Mouse (Mus musculus): ENCODE data around the gene Nudt3. TPM values are rescaled to one million over a fixed set of nuclear protein-coding genes. Genes with fewer than 3 reads are reported as not detected.
"Not testable (repeated sequence)": the region's sequence is repeated elsewhere in the genome, so short reads cannot be mapped to it uniquely, and the experiment has no call there.

Gene Nudt3
- polyA plus RNA-seq, 1 experiment from 2014 or later = 33.3 TPM

- Histone ChIP-seq H3K9ac (ENCODE audit: low read length) (no peak overlapping the region), H3K27ac (ENCODE audit: low read depth) (peak overlapping the region; percentile 47)
Measured at GRCm38 (mm10) chr17:27642491-27643062, 19.3 kb upstream of the Nudt3 start.

DNA sequence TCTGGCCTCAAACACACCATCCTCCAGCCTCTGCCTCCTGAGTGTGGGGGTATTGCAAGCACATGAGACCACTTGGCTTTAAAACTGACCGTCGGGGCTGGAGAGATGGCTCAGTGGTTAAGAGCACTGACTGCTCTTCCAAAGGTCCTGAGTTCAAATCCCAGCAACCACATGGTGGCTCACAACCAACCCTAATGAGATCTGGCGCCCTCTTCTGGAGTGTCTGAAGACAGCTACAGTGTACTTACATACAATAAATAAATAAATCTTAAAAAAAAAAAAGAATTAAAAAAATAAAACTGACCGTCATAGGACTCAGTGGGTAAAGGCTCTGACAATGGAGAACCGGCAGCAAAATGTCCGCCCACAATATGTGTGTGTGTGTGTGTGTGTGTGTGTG lies 16.6 kb upstream of the Nudt3 start:
- H3K9me3 ChIP-seq (ENCODE audit: control insufficient read depth, low read length); H3K27me3 ChIP-seq (replicated peaks; ENCODE audit: control insufficient read depth, insufficient read depth, low read length); H3K36me3 ChIP-seq (ENCODE audit: control insufficient read depth, insufficient read depth, low read length); H3K4me2 ChIP-seq (ENCODE audit: low read length); H3K27ac ChIP-seq (ENCODE audit: low read depth); DNase-seq (ENCODE audit: low spot score); ATAC-seq (replicated peaks; ENCODE audit: low FRiP score, low TSS enrichment, low read depth); H3K4me3 ChIP-seq (ENCODE audit: low read depth, low read length); H3K9ac ChIP-seq (ENCODE audit: low read length): not testable (repeated sequence)
- H3K4me1 ChIP-seq (replicated peaks; ENCODE audit: control insufficient read depth, insufficient read depth, low read length) = peaks cover 25% of the 10 kb centered on the region
- WGBS = 86% methylated on average over 6 of the region's 6 CpGs

More at GRCm38 (mm10) chr17:27642491-27643062, 19.3 kb upstream of the Nudt3 start:
- Histone ChIP-seq H3K9me3 (ENCODE audit: control insufficient read depth, low read length) (no peaks in the 10 kb centered on the region), H3K4me1 (replicated peaks; ENCODE audit: control insufficient read depth, insufficient read depth, low read length) (peaks cover 11% of the 10 kb centered on the region), H3K36me3 (ENCODE audit: control insufficient read depth, insufficient read depth, low read length) (no peaks in the 10 kb centered on the region), H3K4me3 (ENCODE audit: low read depth, low read length) (no peak overlapping the region), H3K4me2 (ENCODE audit: low read length) (peak overlapping the region; percentile 24; the same call in 1 of the 2 replicates), H3K27me3 (replicated peaks; ENCODE audit: control insufficient read depth, insufficient read depth, low read length) (no peaks in the 10 kb centered on the region)
- DNase-seq (ENCODE audit: low spot score) (peak; percentile 77), ATAC-seq (replicated peaks; ENCODE audit: low FRiP score, low TSS enrichment, low read depth) (peak; percentile 48)
- 12% methylated on average over 12 of the region's 12 CpGs for WGBS

DNA sequence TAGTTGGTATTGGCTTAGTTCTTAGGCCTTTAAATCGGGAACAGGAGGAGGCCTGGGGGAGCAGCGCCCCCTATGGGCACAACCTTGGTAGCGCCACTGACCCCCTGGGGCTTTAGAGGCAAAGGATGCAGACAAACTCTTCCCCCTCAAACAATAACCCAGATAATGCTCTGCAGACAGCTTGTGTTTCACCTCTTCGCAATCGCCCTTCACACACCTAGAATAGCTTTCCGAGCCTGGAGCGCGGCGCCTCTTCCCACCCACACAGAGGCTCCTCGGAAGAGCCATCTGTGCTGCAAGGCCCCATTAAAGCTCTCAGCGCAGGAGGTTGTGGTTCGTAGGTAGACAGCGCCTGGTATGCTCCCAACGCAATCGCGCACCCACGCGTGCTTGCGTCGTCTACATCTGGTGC lies 15.6 kb upstream of the Nudt3 start:
- WGBS = 83% methylated on average over 20 of the region's 20 CpGs
- peaks cover 25% of the 10 kb centered on the region for H3K4me1 ChIP-seq (replicated peaks; ENCODE audit: control insufficient read depth, insufficient read depth, low read length)
- no peak overlapping the region for H3K4me3 ChIP-seq (ENCODE audit: low read depth, low read length)
- ATAC-seq (replicated peaks; ENCODE audit: low FRiP score, low TSS enrichment, low read depth) (no peak), DNase-seq (ENCODE audit: low spot score) (no peak)
- H3K4me2 ChIP-seq (ENCODE audit: low read length) = no peak overlapping the region
- H3K9me3 ChIP-seq (ENCODE audit: control insufficient read depth, low read length) = no peaks in the 10 kb centered on the region
- H3K9ac ChIP-seq (ENCODE audit: low read length) = no peak overlapping the region
- H3K27me3 ChIP-seq (replicated peaks; ENCODE audit: control insufficient read depth, insufficient read depth, low read length) = no peaks in the 10 kb centered on the region
- H3K36me3 ChIP-seq (ENCODE audit: control insufficient read depth, insufficient read depth, low read length) = peaks cover 4% of the 10 kb centered on the region; the same call in 1 of the 2 replicates
- H3K27ac ChIP-seq (ENCODE audit: low read depth) = no peak overlapping the region

GRCm38 (mm10) chr17:27637333-27637732 lies 14.0 kb upstream of the Nudt3 start:
- Histone ChIP-seq H3K9me3 (ENCODE audit: control insufficient read depth, low read length) (no peaks in the 10 kb centered on the region), H3K27me3 (replicated peaks; ENCODE audit: control insufficient read depth, insufficient read depth, low read length) (no peaks in the 10 kb centered on the region), H3K36me3 (ENCODE audit: control insufficient read depth, insufficient read depth, low read length) (peaks cover 19% of the 10 kb centered on the region), H3K4me1 (replicated peaks; ENCODE audit: control insufficient read depth, insufficient read depth, low read length) (peaks cover 24% of the 10 kb centered on the region), H3K4me3 (ENCODE audit: low read depth, low read length) (no peak overlapping the region), H3K27ac (ENCODE audit: low read depth) (peak overlapping the region; percentile 73; the same call in 1 of the 2 replicates), H3K9ac (ENCODE audit: low read length) (no peak overlapping the region), H3K4me2 (ENCODE audit: low read length) (no peak overlapping the region)
- WGBS = 48% methylated on average over 9 of the region's 9 CpGs
- ATAC-seq (replicated peaks; ENCODE audit: low FRiP score, low TSS enrichment, low read depth) = no peak
- DNase-seq (ENCODE audit: low spot score) = no peak

DNA sequence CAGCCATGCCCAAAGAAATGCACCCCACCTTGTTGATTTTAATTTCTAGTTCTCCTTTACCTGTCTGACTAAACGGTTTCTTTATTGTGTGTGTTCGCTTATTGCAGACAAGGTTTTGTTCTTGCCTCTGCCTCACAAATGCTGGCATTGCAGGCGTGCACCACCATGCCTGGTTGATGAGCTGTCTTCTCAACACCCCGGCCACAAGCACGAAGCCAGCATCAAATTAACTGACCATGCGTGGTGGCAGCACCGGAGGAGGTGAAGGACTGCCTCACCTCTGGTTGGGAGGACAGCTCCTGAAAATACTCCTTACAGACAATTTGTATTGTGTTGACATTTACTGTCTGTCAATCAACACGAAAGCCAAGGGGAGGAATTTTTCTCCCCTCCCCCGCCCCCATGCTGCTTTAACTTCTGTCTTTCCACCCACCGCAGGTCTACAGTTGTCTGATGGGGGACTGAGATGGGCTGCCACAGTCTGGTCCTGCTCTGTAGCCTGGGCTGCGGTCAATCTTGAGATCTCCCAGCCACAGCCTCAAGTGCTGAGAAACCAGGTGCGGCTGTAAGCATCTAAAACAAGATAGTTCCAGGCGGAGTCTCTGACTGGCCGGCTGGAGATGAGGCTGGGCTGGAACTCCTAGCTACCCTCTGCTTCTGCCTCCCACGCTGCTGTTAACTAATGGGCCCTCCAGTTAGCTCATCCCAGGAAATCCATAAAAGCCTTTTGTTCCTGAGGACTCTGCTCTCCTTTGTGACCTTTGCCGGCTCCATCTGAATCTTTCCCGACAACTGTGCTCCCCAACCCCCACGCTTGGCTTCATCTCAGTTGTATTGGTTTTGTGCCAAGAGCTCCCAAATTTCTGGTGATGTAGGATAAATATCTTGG lies 13.1 kb upstream of the Nudt3 start, which contains the start of gene Rps10:
Rps10 (minus strand) TSS at position 538 of the 889 bp plus-strand sequence.
- Histone ChIP-seq H3K4me3 (ENCODE audit: low read depth, low read length) (peak within 1 kb of the TSS; percentile 98), H3K27me3 (replicated peaks; ENCODE audit: control insufficient read depth, insufficient read depth, low read length) (no peaks in the 10 kb centered on the region), H3K9ac (ENCODE audit: low read length) (peak within 1 kb of the TSS; percentile 36; the same call in 1 of the 2 replicates), H3K4me1 (replicated peaks; ENCODE audit: control insufficient read depth, insufficient read depth, low read length) (peaks cover 30% of the 10 kb centered on the region), H3K4me2 (ENCODE audit: low read length) (peak within 1 kb of the TSS; percentile 41), H3K27ac (ENCODE audit: low read depth) (peak within 1 kb of the TSS; percentile 86), H3K9me3 (ENCODE audit: control insufficient read depth, low read length) (no peaks in the 10 kb centered on the region), H3K36me3 (ENCODE audit: control insufficient read depth, insufficient read depth, low read length) (peaks cover 29% of the 10 kb centered on the region)
- ATAC-seq (replicated peaks; ENCODE audit: low FRiP score, low TSS enrichment, low read depth) (0 out of 2 replicates have a peak, but pooled peaks have one; percentile 20), DNase-seq (ENCODE audit: low spot score) (no peak)
- 33% methylated on average over 18 of the region's 18 CpGs for WGBS

DNA sequence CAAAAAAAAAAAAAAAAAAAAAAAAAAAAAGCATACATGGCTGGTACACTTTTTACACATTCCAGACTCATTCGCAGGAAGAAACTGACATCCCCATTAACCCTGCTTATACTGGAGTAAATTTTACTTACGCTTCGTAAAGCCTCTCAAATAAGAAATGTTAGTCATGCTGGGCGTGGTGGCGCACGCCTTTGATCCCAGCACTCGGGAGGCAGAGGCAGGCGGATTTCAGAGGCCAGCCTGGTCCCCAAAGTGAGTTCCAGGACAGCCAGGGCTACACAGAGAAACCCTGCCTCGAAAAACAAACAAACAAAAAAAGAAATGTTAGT lies 12.2 kb upstream of the Nudt3 start:
- DNase-seq (ENCODE audit: low spot score); H3K27me3 ChIP-seq (replicated peaks; ENCODE audit: control insufficient read depth, insufficient read depth, low read length); ATAC-seq (replicated peaks; ENCODE audit: low FRiP score, low TSS enrichment, low read depth); H3K9me3 ChIP-seq (ENCODE audit: control insufficient read depth, low read length): not testable (repeated sequence)
- Histone ChIP-seq H3K4me2 (ENCODE audit: low read length) (peak overlapping the region; percentile 41), H3K4me3 (ENCODE audit: low read depth, low read length) (peak overlapping the region; percentile 98), H3K27ac (ENCODE audit: low read depth) (peak overlapping the region; percentile 86; the same call in 1 of the 2 replicates), H3K9ac (ENCODE audit: low read length) (peak overlapping the region; percentile 36; the same call in 1 of the 2 replicates), H3K4me1 (replicated peaks; ENCODE audit: control insufficient read depth, insufficient read depth, low read length) (peaks cover 30% of the 10 kb centered on the region), H3K36me3 (ENCODE audit: control insufficient read depth, insufficient read depth, low read length) (peaks cover 37% of the 10 kb centered on the region)
- WGBS = 33% methylated on average over 9 of the region's 9 CpGs

GRCm38 (mm10) chr17:27634871-27635574 lies 11.7 kb upstream of the Nudt3 start, which contains the start of gene RPS10-NUDT3:
Gene RPS10-NUDT3, minus strand, starts transcription at chr17:27635222.
- 0% methylated on average over 71 of the region's 72 CpGs for whole genome bisulfite sequencing
- Histone ChIP-seq H3K27ac (ENCODE audit: low read depth) (peak within 1 kb of the TSS; percentile 86), H3K4me3 (ENCODE audit: low read depth, low read length) (peak within 1 kb of the TSS; percentile 98), H3K4me2 (ENCODE audit: low read length) (peak within 1 kb of the TSS; percentile 91), H3K27me3 (replicated peaks; ENCODE audit: control insufficient read depth, insufficient read depth, low read length) (no peaks in the 10 kb centered on the region), H3K9ac (ENCODE audit: low read length) (peak within 1 kb of the TSS; percentile 96), H3K9me3 (ENCODE audit: control insufficient read depth, low read length) (no peaks in the 10 kb centered on the region), H3K4me1 (replicated peaks; ENCODE audit: control insufficient read depth, insufficient read depth, low read length) (peaks cover 30% of the 10 kb centered on the region), H3K36me3 (ENCODE audit: control insufficient read depth, insufficient read depth, low read length) (peaks cover 42% of the 10 kb centered on the region)
- peak; percentile 96 for ATAC-seq (replicated peaks; ENCODE audit: low FRiP score, low TSS enrichment, low read depth)
- DNase-seq (ENCODE audit: low spot score) = peak; percentile 95

DNA sequence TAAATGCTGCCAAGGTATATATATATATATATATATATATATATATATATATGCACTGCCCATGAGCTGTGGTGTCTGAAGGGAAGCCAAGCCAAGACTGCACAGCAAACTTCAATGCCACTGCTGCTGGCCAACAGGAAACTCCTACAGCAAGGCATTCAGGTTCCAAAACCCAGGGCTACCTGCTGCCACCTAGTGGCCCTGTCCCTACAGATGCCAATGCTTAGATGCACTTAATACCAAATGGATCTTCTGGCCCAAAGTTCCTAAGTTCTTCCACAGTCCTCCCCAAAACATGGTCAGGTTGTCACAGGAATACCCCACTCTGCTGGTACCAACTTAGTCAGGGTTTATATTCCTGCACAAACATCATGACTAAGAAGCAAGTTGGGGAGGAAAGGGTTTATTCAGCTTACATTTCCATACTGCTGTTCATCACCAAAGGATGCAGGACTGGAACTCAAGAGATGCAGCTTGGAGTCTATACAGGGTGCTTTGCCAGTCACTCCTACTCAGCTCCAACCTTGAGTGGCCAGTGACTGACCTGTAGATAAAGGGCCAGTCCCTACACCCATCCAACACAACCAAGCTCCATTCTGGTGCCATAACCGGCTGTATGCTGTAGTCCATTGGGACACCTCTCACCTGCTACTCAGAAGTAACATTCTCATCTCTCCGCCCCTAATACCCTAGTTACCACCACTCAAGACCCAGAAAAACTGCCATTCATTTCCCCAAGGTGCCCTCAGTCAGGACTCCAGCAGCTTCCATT lies 6.1 kb upstream of the Nudt3 start:
- peak; percentile 87 for DNase-seq (ENCODE audit: low spot score)
- Histone ChIP-seq H3K4me1 (replicated peaks; ENCODE audit: control insufficient read depth, insufficient read depth, low read length) (peaks cover 16% of the 10 kb centered on the region), H3K27ac (ENCODE audit: low read depth) (no peak overlapping the region), H3K27me3 (replicated peaks; ENCODE audit: control insufficient read depth, insufficient read depth, low read length) (no peaks in the 10 kb centered on the region), H3K4me2 (ENCODE audit: low read length) (no peak overlapping the region), H3K9ac (ENCODE audit: low read length) (no peak overlapping the region), H3K4me3 (ENCODE audit: low read depth, low read length) (no peak overlapping the region), H3K36me3 (ENCODE audit: control insufficient read depth, insufficient read depth, low read length) (peaks cover 46% of the 10 kb centered on the region), H3K9me3 (ENCODE audit: control insufficient read depth, low read length) (no peaks in the 10 kb centered on the region)
- no peak for ATAC-seq (replicated peaks; ENCODE audit: low FRiP score, low TSS enrichment, low read depth)
- 67% methylated on average over 2 of the region's 2 CpGs for WGBS

Measured in intestine, embryonic 14.5 days (tissue).